Comparison of ENCODE assay signal across 20 mouse cellular contexts in genomic region chr5:5007489-5008152, GRCm38 (mm10).
DNase-seq lines count a peak whose midpoint lies in the region; ATAC-seq and TF ChIP-seq lines count a peak whose summit lies in the region.
"Had no signal": no experiment of that assay in that cellular context is flagged by ENCODE, and none has a peak within 500 bp of the region (broad histone marks: within the 10 kb centered on the region; RNA-seq: fewer than 3 reads in every experiment).

No protein-coding gene starts in this region.

- peak overlapping the region; percentile 61 for H3K27ac ChIP-seq in hindbrain, embryonic 13.5 days
- H3K27ac ChIP-seq in hindbrain, embryonic 10.5 days, result no peak overlapping the region
- no peak overlapping the region for H3K27ac ChIP-seq in forebrain, embryonic 16.5 days (ENCODE audit: low read length)
- peak overlapping the region; percentile 56; the same call in 1 of the 2 replicates for H3K27ac ChIP-seq in midbrain, embryonic 12.5 days (replicated peaks)
- H3K27ac ChIP-seq in left cerebral cortex, adult 2 months, result no peak overlapping the region
- H3K27ac ChIP-seq: embryonic facial prominence, embryonic 12.5 days; liver, embryonic 13.5 days; lung, embryonic 15.5 days; macrophage; stomach, embryonic 15.5 days had no signal

- intact Hi-C loops in left cerebral cortex, adult 2 months (cut with DNase I), result no loop called here

- peaks cover 14% of the 10 kb centered on the region for H3K4me1 ChIP-seq in hindbrain, embryonic 13.5 days (replicated peaks)
- H3K4me1 ChIP-seq in hindbrain, embryonic 10.5 days (replicated peaks), result no peaks in the 10 kb centered on the region
- peaks cover 7% of the 10 kb centered on the region for H3K4me1 ChIP-seq in forebrain, embryonic 16.5 days (replicated peaks; ENCODE audit: control insufficient read depth, insufficient read depth, low read length)
- peaks cover 16% of the 10 kb centered on the region for H3K4me1 ChIP-seq in midbrain, embryonic 12.5 days
- H3K4me1 ChIP-seq: embryonic facial prominence, embryonic 12.5 days; liver, embryonic 13.5 days; lung, embryonic 15.5 days; stomach, embryonic 15.5 days had no signal

- peak; percentile 67 for ATAC-seq in hindbrain, embryonic 13.5 days (ENCODE audit: low FRiP score)
- ATAC-seq in forebrain, embryonic 16.5 days, result peak; percentile 69
- ATAC-seq in midbrain, embryonic 12.5 days (ENCODE audit: low FRiP score, low read depth), result peak; percentile 62

- WGBS in hindbrain, embryonic 13.5 days, result 73% methylated on average over 15 of the region's 15 CpGs
- 92% methylated on average over 15 of the region's 15 CpGs for WGBS in hindbrain, embryonic 10.5 days
- WGBS in forebrain, embryonic 16.5 days, result 32% methylated on average over 15 of the region's 15 CpGs
- 46% methylated on average over 15 of the region's 15 CpGs for WGBS in midbrain, embryonic 12.5 days

- no peak overlapping the region for H3K4me3 ChIP-seq in hindbrain, embryonic 13.5 days
- no peak overlapping the region for H3K4me3 ChIP-seq in hindbrain, embryonic 10.5 days
- H3K4me3 ChIP-seq in forebrain, embryonic 16.5 days (replicated peaks; ENCODE audit: low read length), result no peak overlapping the region; the same call in 1 of the 2 replicates
- peak overlapping the region; percentile 14; the same call in 1 of the 2 replicates for H3K4me3 ChIP-seq in midbrain, embryonic 12.5 days
- H3K4me3 ChIP-seq in left cerebral cortex, adult 2 months, result no peak overlapping the region
- H3K4me3 ChIP-seq: embryonic facial prominence, embryonic 12.5 days; liver, embryonic 13.5 days; lung, embryonic 15.5 days; stomach, embryonic 15.5 days had no signal

- no peaks in the 10 kb centered on the region for H3K27me3 ChIP-seq in hindbrain, embryonic 13.5 days
- 0 out of 2 replicates have a peak, but pooled peaks cover 7% of the 10 kb centered on the region for H3K27me3 ChIP-seq in hindbrain, embryonic 10.5 days (ENCODE audit: insufficient read depth, poor library complexity, severe bottlenecking)
- H3K27me3 ChIP-seq in forebrain, embryonic 16.5 days (replicated peaks; ENCODE audit: control insufficient read depth, insufficient read depth, low read length), result no peaks in the 10 kb centered on the region
- peaks cover 71% of the 10 kb centered on the region for H3K27me3 ChIP-seq in midbrain, embryonic 12.5 days
- H3K27me3 ChIP-seq: embryonic facial prominence, embryonic 12.5 days; liver, embryonic 13.5 days; lung, embryonic 15.5 days; stomach, embryonic 15.5 days had no signal

- no peaks in the 10 kb centered on the region for H3K9me3 ChIP-seq in hindbrain, embryonic 13.5 days
- no peaks in the 10 kb centered on the region for H3K9me3 ChIP-seq in hindbrain, embryonic 10.5 days
- no peaks in the 10 kb centered on the region for H3K9me3 ChIP-seq in forebrain, embryonic 16.5 days (ENCODE audit: control insufficient read depth, low read length)
- H3K9me3 ChIP-seq in midbrain, embryonic 12.5 days, result no peaks in the 10 kb centered on the region
- H3K9me3 ChIP-seq: embryonic facial prominence, embryonic 12.5 days; liver, embryonic 13.5 days; lung, embryonic 15.5 days; stomach, embryonic 15.5 days had no signal

- H3K36me3 ChIP-seq in hindbrain, embryonic 13.5 days, result no peaks in the 10 kb centered on the region
- H3K36me3 ChIP-seq in hindbrain, embryonic 10.5 days, result no peaks in the 10 kb centered on the region
- H3K36me3 ChIP-seq in forebrain, embryonic 16.5 days (ENCODE audit: control insufficient read depth, insufficient read depth), result no peaks in the 10 kb centered on the region
- H3K36me3 ChIP-seq in midbrain, embryonic 12.5 days, result no peaks in the 10 kb centered on the region
- H3K36me3 ChIP-seq: embryonic facial prominence, embryonic 12.5 days; liver, embryonic 13.5 days; stomach, embryonic 15.5 days had no signal

- H3K9ac ChIP-seq in hindbrain, embryonic 13.5 days, result no peak overlapping the region
- H3K9ac ChIP-seq in forebrain, embryonic 16.5 days (replicated peaks; ENCODE audit: low read depth, low read length), result no peak overlapping the region
- no peak overlapping the region for H3K9ac ChIP-seq in midbrain, embryonic 12.5 days (replicated peaks)
- H3K9ac ChIP-seq: embryonic facial prominence, embryonic 12.5 days; liver, embryonic 13.5 days; lung, embryonic 15.5 days; stomach, embryonic 15.5 days had no signal

- H3K4me2 ChIP-seq in hindbrain, embryonic 13.5 days, result no peak overlapping the region
- peak overlapping the region; percentile 26 for H3K4me2 ChIP-seq in forebrain, embryonic 16.5 days (ENCODE audit: low read length)
- peak overlapping the region; percentile 41 for H3K4me2 ChIP-seq in midbrain, embryonic 12.5 days (replicated peaks)
- H3K4me2 ChIP-seq: embryonic facial prominence, embryonic 12.5 days; liver, embryonic 13.5 days; lung, embryonic 15.5 days; stomach, embryonic 15.5 days had no signal

- TF ChIP-seq CTCF in left cerebral cortex, adult 2 months (IDR thresholded peaks at IDR 0.05), result no peak

- no peak for DNase-seq in hindbrain, embryonic 10.5 days (ENCODE audit: low spot score)
- DNase-seq in retina, embryonic 14.5 days (ENCODE audit: low spot score), result peak; percentile 16
- DNase-seq in left cerebral cortex, adult 2 months (ENCODE audit: extremely low spot score in 1 of 2, low spot score in 2 of 2), result no peak
- no peak for DNase-seq in spleen, postnatal 4 days (ENCODE audit: low spot score in 2 of 2)
- no peak for DNase-seq in left cerebral cortex, adult 9 months (ENCODE audit: low spot score in 2 of 2)
- DNase-seq: adrenal gland, adult 2 months; cerebellum, adult 11-12 months; cerebellum, postnatal 36 days; gastrocnemius, postnatal 25 days; kidney, adult 9 months; left cerebral cortex, postnatal 4 days; liver, embryonic 13.5 days; right cerebral cortex, adult 18-20 months had no signal

Comparison
In these comparisons a context has a peak if more than half of its experiments do, and no peak if none do; other contexts are left out.
1. H3K27ac ChIP-seq: peak in hindbrain, embryonic 13.5 days (single experiment) and midbrain, embryonic 12.5 days (single experiment); none in hindbrain, embryonic 10.5 days (single experiment), forebrain, embryonic 16.5 days (single experiment) and left cerebral cortex, adult 2 months (single experiment).
2. Peak in every context shown above with its lines, with median percentiles within 50 percentile points of each other: ATAC-seq.